Mouse (Mus musculus): ENCODE data around the gene Cfap43.
A peak's percentile ranks its signal among the peaks of the same experiment; 100 is the strongest.

The Cfap43 gene

GRCm38 (mm10) chr19:47919126-47919965 lies at the start of gene Cfap43, which contains the start of gene Itprip:
Cfap43 (minus strand) TSS chr19:47919287.
Itprip (minus strand) TSS chr19:47919299.
- DNase-seq (ENCODE audit: low spot score in 2 of 2): peak; percentile 75 to 76

- DNase-seq (ENCODE audit: low spot score in 2 of 2): no peak
Measured at GRCm38 (mm10) chr19:47958181-47958580, 39.1 kb upstream of the Cfap43 start.

- DNase-seq (ENCODE audit: low spot score in 2 of 2): no peak
Measured at GRCm38 (mm10) chr19:47953169-47953568, 34.1 kb upstream of the Cfap43 start.

- no peak for DNase-seq (ENCODE audit: low spot score in 2 of 2)
Measured at GRCm38 (mm10) chr19:47950946-47951345, 31.9 kb upstream of the Cfap43 start.

- no peak for DNase-seq (ENCODE audit: low spot score in 2 of 2)
Measured at GRCm38 (mm10) chr19:47946821-47947465, 27.9 kb upstream of the Cfap43 start.

GRCm38 (mm10) chr19:47939361-47939760 lies 20.3 kb upstream of the Cfap43 start:
- no peak for DNase-seq (ENCODE audit: low spot score in 2 of 2)

GRCm38 (mm10) chr19:47937443-47938406 lies 18.6 kb upstream of the Cfap43 start, which contains the start of gene Cfap58:
Cfap58 (plus strand) TSS chr19:47937675.
- no peak for DNase-seq (ENCODE audit: low spot score in 2 of 2)

GRCm38 (mm10) chr19:47936938-47937337 lies 17.9 kb upstream of the Cfap43 start:
- DNase-seq (ENCODE audit: low spot score in 2 of 2): no peak

- no peak for DNase-seq (ENCODE audit: low spot score in 2 of 2)
Measured at GRCm38 (mm10) chr19:47936490-47936889, 17.4 kb upstream of the Cfap43 start.

GRCm38 (mm10) chr19:47935530-47935929 lies 16.4 kb upstream of the Cfap43 start:
- no peak for DNase-seq (ENCODE audit: low spot score in 2 of 2)

- no peak for DNase-seq (ENCODE audit: low spot score in 2 of 2)
Measured at GRCm38 (mm10) chr19:47934636-47935238, 15.7 kb upstream of the Cfap43 start.

GRCm38 (mm10) chr19:47934146-47934545 lies 15.1 kb upstream of the Cfap43 start:
- no peak for DNase-seq (ENCODE audit: low spot score in 2 of 2)

GRCm38 (mm10) chr19:47931982-47932638 lies 13.0 kb upstream of the Cfap43 start:
- DNase-seq (ENCODE audit: low spot score in 2 of 2): no peak

- no peak for DNase-seq (ENCODE audit: low spot score in 2 of 2)
Measured at GRCm38 (mm10) chr19:47929043-47929442, 10.0 kb upstream of the Cfap43 start.

- DNase-seq (ENCODE audit: low spot score in 2 of 2): no peak
Measured at GRCm38 (mm10) chr19:47927032-47927431, 7.9 kb upstream of the Cfap43 start.

GRCm38 (mm10) chr19:47925819-47926218 lies 6.7 kb upstream of the Cfap43 start:
- DNase-seq (ENCODE audit: low spot score in 2 of 2): no peak

- DNase-seq (ENCODE audit: low spot score in 2 of 2): no peak
Measured at GRCm38 (mm10) chr19:47919966-47920375, 884 bp upstream of the Cfap43 start.

- no peak for DNase-seq (ENCODE audit: low spot score in 2 of 2)
Measured at GRCm38 (mm10) chr19:47918455-47919101, 509 bp downstream of the Cfap43 start.

- no peak for DNase-seq (ENCODE audit: low spot score in 2 of 2)
Measured at GRCm38 (mm10) chr19:47918016-47918415, 1.1 kb downstream of the Cfap43 start.

GRCm38 (mm10) chr19:47917396-47917795 lies 1.7 kb downstream of the Cfap43 start:
- no peak for DNase-seq (ENCODE audit: low spot score in 2 of 2)

Measured in urinary bladder, postnatal 4 days (tissue).